Mouse (Mus musculus) heart, postnatal 0 days (tissue): ENCODE results near the gene Hpse2.

Source experiments
- CTCF ChIP-seq: IDR thresholded peaks from 2 replicates; pipeline ENCODE4 v1.5.1; 2016; ENCODE audit warnings: antibody characterized with exemption, control low read depth, low read depth
- EP300 ChIP-seq: IDR thresholded peaks from 2 replicates; pipeline ENCODE4 v1.6.1; 2016; ENCODE audit warnings: antibody characterized with exemption, low read depth

GRCm38 (mm10) chr19:42922610-42923009 is 465.5 kb downstream of the Hpse2 start:
- TF ChIP-seq EP300 (no peak), CTCF (no peak)
